Mouse (Mus musculus) activated CD4-positive, CD25-positive, alpha-beta regulatory T cell, adult 9 weeks (primary cell): ENCODE data around the gene Atp5k. TPM values are rescaled to one million over a fixed set of nuclear protein-coding genes. Genes with fewer than 3 reads are reported as not detected.

Experiments
- polyA plus RNA-seq: library from polyadenylated mRNA; unstranded; fragments of 100-300 nt; shearing (Covaris generic); gene quantifications from one replicate; pipeline ENCODE4 v1.2.1, GENCODE M21; 2017

Gene Atp5k
- 197 TPM for polyA plus RNA-seq

DNA sequence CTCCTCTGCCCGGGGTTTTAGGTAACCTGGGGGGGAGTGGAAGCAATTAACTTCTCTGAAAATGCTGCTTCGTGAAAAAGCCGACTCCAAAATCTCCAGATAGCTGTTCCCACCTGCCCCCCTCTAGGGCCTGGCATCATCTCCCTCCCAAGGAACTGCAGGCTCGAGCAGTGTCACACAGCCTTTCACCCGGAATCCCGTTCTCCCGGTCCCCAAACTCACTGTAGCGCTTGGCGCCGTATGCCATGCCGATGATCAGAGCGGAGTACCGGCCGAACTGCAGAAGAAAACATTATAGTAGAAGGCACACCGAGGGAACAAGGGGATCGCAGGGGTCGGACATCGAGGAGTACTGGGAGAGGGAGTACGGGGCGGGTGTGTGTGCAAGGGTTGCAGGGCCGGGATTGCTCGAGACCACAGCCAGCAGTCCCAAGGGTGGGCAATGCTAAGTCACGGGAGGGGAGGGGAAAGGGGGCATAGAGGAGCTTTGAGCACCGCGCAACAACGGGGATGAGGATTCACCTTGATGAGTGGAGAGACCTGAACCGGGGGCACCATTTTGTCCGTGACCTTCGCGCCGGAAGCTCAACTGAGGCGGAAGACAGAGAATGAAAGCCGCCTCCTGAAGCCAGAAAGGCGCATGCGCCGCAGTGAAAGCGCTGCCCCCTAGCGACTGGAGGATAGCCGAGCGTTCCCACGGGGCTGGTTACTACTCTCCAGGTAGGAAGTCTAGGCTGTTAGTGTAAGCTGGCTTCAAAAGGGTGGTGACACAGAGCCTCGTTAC is at the start of gene Atp5k:
Gene Atp5k, minus strand, starts transcription at position 645 of the 784 bp plus-strand sequence.

DNA sequence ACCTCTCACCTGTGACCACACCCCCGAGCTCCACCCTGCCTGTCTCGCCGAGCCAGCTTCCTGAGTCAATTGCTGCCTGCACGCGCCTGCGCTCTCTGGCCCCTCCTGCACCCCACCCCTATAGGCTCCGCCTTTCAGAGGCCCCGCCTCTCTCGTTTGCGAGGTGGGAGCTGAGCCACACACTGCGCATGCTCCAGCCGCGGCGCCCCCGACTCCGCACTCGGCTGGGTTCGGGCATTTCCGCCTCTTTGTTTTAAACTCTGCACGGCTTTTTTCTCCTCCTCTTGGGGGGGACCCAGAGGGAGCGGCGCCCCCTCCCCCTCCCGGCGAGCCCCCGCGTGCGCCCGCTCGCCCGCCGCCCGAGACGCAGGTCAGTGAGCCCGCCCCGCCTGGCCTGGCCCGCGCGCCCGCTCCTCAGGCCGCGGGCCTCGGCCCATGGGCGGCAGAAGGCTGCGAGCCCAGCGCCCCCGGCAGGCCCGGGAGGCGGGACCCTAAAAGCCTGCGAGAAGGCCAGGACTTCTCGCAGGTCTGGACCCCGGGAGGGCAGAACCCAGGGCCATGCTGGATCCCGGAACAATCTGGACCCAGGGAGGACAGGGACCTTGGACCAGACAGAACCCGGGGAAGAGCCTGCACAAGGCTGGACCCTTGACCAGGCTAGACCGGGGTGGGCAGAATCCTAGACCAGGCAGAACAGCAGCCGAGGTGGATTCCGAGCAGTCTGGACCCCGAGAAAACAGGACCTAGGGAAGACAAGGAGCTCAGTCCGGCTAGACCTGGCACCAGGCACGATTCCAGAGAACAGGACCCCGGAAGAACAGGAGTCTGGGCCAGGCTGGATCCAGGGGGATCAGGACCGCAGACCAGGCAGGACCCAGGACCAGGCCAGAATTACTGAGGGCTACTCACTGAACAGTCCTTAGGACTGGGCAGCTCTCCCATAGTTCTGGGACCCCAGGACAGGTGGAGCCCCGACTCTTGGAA is 27.1 kb upstream of the Atp5k start, which contains the start of gene Pcgf3:
Gene Pcgf3, plus strand, starts transcription at position 151 of the 984 bp plus-strand sequence.

DNA sequence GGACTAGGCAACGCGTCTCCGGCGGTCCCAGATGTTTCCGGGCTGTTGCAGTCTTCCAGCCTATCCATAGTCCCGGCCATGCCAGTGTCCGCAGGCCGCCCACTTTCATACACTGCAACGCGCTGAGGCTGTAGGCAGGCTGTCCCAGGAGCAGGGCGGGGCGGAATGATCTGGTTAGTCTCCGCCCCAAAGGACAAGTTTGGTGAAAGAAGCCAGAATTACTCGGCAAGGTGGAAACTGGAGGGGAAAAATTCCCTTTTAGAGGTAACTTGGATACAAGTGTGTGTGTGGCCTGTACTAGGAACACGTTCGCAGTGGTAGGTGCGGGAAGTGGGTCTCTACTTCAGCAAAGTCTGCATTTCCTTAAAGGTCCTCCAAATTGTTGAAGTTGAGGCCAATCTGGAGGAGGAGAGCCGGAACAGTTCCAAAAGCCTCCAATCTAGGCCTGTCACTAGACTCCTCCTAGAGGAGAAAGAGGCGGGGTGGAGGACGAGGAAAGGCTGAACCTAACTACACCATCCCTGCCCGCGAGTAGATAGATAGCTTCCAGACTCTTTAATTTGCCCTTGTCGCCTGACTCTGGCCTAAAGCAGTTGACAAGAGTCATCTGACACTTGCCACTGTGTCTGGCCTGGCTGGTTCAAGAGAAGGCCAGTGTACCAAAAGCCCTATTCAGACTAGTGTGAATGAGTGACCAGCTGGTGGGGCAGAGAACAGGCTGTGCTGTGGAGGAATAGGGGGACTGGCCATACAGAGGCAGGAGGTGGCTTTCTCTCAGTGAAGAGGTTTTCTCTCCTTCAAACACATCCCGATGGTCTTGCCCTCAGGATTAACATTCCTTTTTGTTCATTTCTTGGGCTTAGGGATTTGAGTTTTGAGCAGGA is 14.8 kb upstream of the Atp5k start, which contains the start of gene Mfsd7a:
Gene Mfsd7a, minus strand, starts transcription at position 107 of the 884 bp plus-strand sequence.

DNA sequence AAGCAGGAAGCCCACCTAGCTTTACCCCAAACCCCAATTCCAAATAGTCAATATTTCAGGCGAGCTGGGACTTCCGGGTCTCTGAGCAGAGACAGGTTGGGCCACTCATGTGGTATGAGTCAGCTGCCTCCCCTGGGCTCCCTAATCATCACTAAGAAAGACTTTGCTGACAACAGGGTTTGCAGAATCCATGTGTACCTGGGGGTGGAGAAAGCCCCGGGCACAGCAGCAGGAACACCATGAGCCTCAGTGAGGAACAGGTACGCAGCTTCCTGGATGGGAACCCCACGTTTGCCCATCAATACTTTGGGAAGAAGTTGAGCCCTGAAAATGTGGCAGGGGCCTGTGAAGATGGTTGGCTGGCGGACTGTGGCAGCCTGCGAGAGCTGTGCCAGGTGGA is 46.0 kb downstream of the Atp5k start, which contains the start of gene Pde6b:
Gene Pde6b, plus strand, starts transcription at position 191 of the 400 bp plus-strand sequence.

Other genes starting within 250 kb of the Atp5k start
- 38.4 TPM for gene Dr1, start 165.6 kb downstream of the Atp5k start, polyA plus RNA-seq
- 6.0 TPM for gene Pigg, start 121.8 kb downstream of the Atp5k start, polyA plus RNA-seq
- gene Gm42517, start 66.5 kb downstream of the Atp5k start, polyA plus RNA-seq = not detected
- 2.9 TPM for gene Pde6b, start 46.1 kb downstream of the Atp5k start, polyA plus RNA-seq
- not detected for gene Mfsd7a, start 14.4 kb upstream of the Atp5k start, polyA plus RNA-seq
- 16.6 TPM for gene Pcgf3, start 26.8 kb upstream of the Atp5k start, polyA plus RNA-seq
- not detected for gene Cplx1, start 115.6 kb upstream of the Atp5k start, polyA plus RNA-seq
- gene Gak, start 195.3 kb upstream of the Atp5k start, polyA plus RNA-seq = 153 TPM
- 42.7 TPM for gene Tmem175, start 195.3 kb upstream of the Atp5k start, polyA plus RNA-seq
- 50.5 TPM for gene Idua, start 225.9 kb upstream of the Atp5k start, polyA plus RNA-seq
- 15.6 TPM for gene Dgkq, start 235.2 kb upstream of the Atp5k start, polyA plus RNA-seq
- 0.12 TPM for gene Slc26a1, start 241.1 kb upstream of the Atp5k start, polyA plus RNA-seq